Mouse (Mus musculus) C2C12 (cell line): ENCODE measurements around the gene Pgap3.

ENCODE experiments used
- CEBPB ChIP-seq: IDR thresholded peaks from one replicate; pipeline ENCODE4 v1.6.1; 2011; ENCODE audit warnings: low read depth, mild to moderate bottlenecking, control low read depth, moderate library complexity
- CTCF ChIP-seq: IDR thresholded peaks from one replicate; pipeline ENCODE4 v1.5.1; 2011; ENCODE audit not compliant: control insufficient read depth, insufficient read depth, insufficient read length
- FOSL1 ChIP-seq: IDR thresholded peaks from one replicate; pipeline ENCODE4 v1.8.0; 2011; ENCODE audit warnings: mild to moderate bottlenecking, low read length; ENCODE audit not compliant: poor library complexity, insufficient read depth, severe bottlenecking
- MAX ChIP-seq: IDR thresholded peaks from one replicate; pipeline ENCODE4 v1.6.1; 2011; ENCODE audit warnings: mild to moderate bottlenecking, control low read depth
- MYOD1 ChIP-seq: IDR thresholded peaks from one replicate; pipeline ENCODE4 v1.6.1; 2011; ENCODE audit warnings: low read depth; ENCODE audit not compliant: control insufficient read depth, insufficient read length
- MYOG ChIP-seq: IDR thresholded peaks from one replicate; pipeline ENCODE4 v1.6.1; 2011; ENCODE audit not compliant: control insufficient read depth, insufficient read length; ENCODE audit errors: extremely low read depth
- USF1 ChIP-seq: IDR thresholded peaks from one replicate; pipeline ENCODE4 v1.6.1; 2011; ENCODE audit warnings: low read depth, mild to moderate bottlenecking, control low read depth, moderate library complexity

- TF ChIP-seq CTCF (no peak), MAX (no peak), USF1 (no peak), CEBPB (no peak), MYOD1 (no peak), MYOG (no peak), FOSL1 (no peak)
Measured at GRCm38 (mm10) chr11:98348083-98348961, 52.0 kb downstream of the Pgap3 start, which contains the start of gene Ppp1r1b.
